Mouse (Mus musculus) limb, embryonic 12.5 days (tissue): Measurements from ENCODE around the gene Dtl. TPM values are rescaled to one million over a fixed set of nuclear protein-coding genes. Genes with fewer than 3 reads are reported as not detected.

ENCODE experiments used
- ATAC-seq: fragments of 200-750 bp; cut with Nextera tagmentation; 2 replicates; pipeline ENCODE4 v1.8.0; 2017; ENCODE audit warnings: low read depth, moderate TSS enrichment; ENCODE audit not compliant: insufficient number of reproducible peaks, insufficient read depth, low FRiP score, low TSS enrichment
- H3K27ac ChIP-seq: fragments of 300-500 bp; sonication (generic); 2 replicates; pipeline ENCODE4 v1.5.1; 2016; ENCODE audit warnings: mild to moderate bottlenecking, moderate library complexity
- H3K27me3 ChIP-seq: fragments of 300-500 bp; sonication (generic); 2 replicates; pipeline ENCODE4 v1.6.1; 2016; ENCODE audit warnings: mild to moderate bottlenecking, moderate library complexity
- H3K36me3 ChIP-seq: fragments of 300-500 bp; sonication (generic); 2 replicates; pipeline ENCODE4 v1.6.1; 2016; ENCODE audit warnings: mild to moderate bottlenecking, moderate library complexity
- H3K4me1 ChIP-seq: fragments of 300-500 bp; sonication (generic); replicated peaks from 2 replicates; pipeline ENCODE4 v1.6.1; 2016
- H3K4me2 ChIP-seq: fragments of 300-500 bp; sonication (generic); 2 replicates; pipeline ENCODE4 v1.6.1; 2016; ENCODE audit warnings: mild to moderate bottlenecking, moderate library complexity
- H3K4me3 ChIP-seq: fragments of 300-500 bp; sonication (generic); replicated peaks from 2 replicates; pipeline ENCODE4 v1.5.1; 2016; ENCODE audit warnings: mild to moderate bottlenecking
- H3K9ac ChIP-seq: fragments of 300-500 bp; sonication (generic); replicated peaks from 2 replicates; pipeline ENCODE4 v1.6.1; 2016; ENCODE audit warnings: mild to moderate bottlenecking, moderate library complexity
- H3K9me3 ChIP-seq: fragments of 300-500 bp; sonication (generic); 2 replicates; pipeline ENCODE4 v1.6.1; 2016; ENCODE audit warnings: mild to moderate bottlenecking, moderate library complexity
- WGBS: fragments of 180-500 bp; shearing (Covaris S2); methylation state at CpG from one replicate; pipeline ENCODE4 v1.1.7; 2016; 5-methylcytosine and 5-hydroxymethylcytosine counted together
- polyA plus RNA-seq: library from polyadenylated mRNA; unstranded; fragments of >200 nt; fragmentation: Nextera tagmentation; extraction: Ambion mirVana; gene quantifications from 2 replicates; pipeline ENCODE4 v1.2.1, GENCODE M21; 2016

Dtl gene
- polyA plus RNA-seq, 1 experiment from 2014 or later: 91.4 TPM

GRCm38 (mm10) chr1:191579524-191579923 lies 4.2 kb upstream of the Dtl start:
- Histone ChIP-seq H3K9me3 (peaks cover 5% of the 10 kb centered on the region; the same call in 1 of the 2 replicates), H3K27me3 (no peaks in the 10 kb centered on the region), H3K4me1 (peaks cover 21% of the 10 kb centered on the region), H3K4me2 (no peak overlapping the region), H3K9ac (no peak overlapping the region), H3K36me3 (peaks cover 33% of the 10 kb centered on the region), H3K4me3 (no peak overlapping the region), H3K27ac (no peak overlapping the region)
- ATAC-seq: no peak
- 87% methylated on average over 3 of the region's 3 CpGs for WGBS

DNA sequence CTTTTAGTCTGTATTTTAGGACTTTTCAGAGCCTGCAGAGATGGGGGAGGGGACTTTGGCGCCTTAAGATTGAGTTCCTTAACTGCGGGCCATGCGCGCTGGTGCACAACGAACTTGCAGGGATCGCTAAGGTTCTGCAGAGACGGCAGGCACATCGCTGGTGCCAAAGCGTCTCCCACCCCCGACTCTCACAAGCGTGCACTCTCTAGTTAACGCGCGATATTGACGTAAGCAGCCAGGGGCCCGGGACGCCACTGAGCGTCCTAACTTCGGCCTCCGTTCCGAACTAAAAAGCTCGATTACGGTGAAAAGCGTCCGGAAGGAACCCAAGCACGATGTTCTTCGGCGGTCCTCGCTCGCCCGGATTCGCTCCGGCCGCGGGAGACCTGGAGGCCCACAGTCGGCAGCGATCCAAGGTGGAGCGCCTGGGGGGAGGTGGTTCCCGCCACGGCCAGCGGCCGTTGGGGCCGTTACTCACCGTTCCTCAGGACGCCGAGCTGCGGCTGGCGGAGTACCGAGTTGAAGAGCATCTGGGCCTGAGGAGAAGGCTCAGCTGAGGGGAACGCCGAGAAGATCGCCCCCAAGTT lies 380 bp downstream of the Dtl start:
- Histone ChIP-seq H3K9me3 (peaks cover 5% of the 10 kb centered on the region; the same call in 1 of the 2 replicates), H3K27me3 (no peaks in the 10 kb centered on the region), H3K4me3 (peak overlapping the region; percentile 84), H3K4me2 (peak overlapping the region; percentile 72), H3K9ac (peak overlapping the region; percentile 83), H3K36me3 (peaks cover 14% of the 10 kb centered on the region), H3K4me1 (peaks cover 28% of the 10 kb centered on the region), H3K27ac (peak overlapping the region; percentile 96)
- under 1% methylated on average over 52 of the region's 52 CpGs for WGBS
- ATAC-seq: peak; percentile 27

DNA sequence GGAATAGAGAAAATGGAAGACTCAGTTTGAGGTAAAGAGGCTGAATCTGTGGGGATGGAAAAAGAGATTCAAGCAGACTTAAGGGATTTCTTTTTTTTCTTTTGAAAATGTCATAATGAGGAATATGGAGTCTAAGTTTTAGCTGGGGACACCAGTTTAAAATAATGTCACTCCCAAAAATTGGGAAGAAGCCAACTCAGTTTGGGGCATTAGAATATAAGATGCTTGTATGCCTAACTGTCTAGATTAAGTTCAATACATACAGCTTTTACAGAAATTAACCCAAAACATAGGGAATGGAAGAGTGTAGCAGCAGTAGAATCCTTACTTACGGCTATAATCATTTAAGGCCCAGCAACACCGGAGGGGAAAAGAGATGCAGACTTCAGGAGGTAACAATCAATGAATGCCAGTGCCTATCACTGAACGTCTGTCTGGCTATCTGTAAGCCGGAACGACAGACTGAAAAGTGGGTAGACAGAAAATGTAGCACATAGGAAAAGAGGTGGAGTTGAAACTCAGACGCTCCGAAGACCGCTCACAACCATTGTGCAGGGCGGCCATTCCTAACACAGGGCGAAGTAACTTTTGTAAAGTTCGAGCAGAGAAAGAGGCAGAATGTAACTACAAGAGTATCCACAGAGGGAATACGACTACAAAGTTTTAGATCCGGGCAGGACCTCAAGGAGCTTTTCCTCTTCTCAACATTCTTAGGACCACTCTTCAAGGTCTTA lies 1.3 kb downstream of the Dtl start:
- no peak for ATAC-seq
- Histone ChIP-seq H3K4me3 (peak overlapping the region; percentile 84), H3K9me3 (no peaks in the 10 kb centered on the region), H3K27ac (peak overlapping the region; percentile 96), H3K4me2 (peak overlapping the region; percentile 72), H3K27me3 (no peaks in the 10 kb centered on the region), H3K4me1 (peaks cover 28% of the 10 kb centered on the region), H3K9ac (peak overlapping the region; percentile 83), H3K36me3 (peaks cover 15% of the 10 kb centered on the region)
- 3% methylated on average over 13 of the region's 13 CpGs for WGBS

GRCm38 (mm10) chr1:191570415-191570814 lies 4.9 kb downstream of the Dtl start:
- peaks cover 7% of the 10 kb centered on the region; the same call in 1 of the 2 replicates for H3K4me1 ChIP-seq
- no peak overlapping the region for H3K4me2 ChIP-seq
- no peak overlapping the region for H3K4me3 ChIP-seq
- H3K27me3 ChIP-seq: no peaks in the 10 kb centered on the region
- H3K9me3 ChIP-seq: no peaks in the 10 kb centered on the region
- ATAC-seq: no peak
- H3K36me3 ChIP-seq: peaks cover 38% of the 10 kb centered on the region
- 93% methylated on average over 3 of the region's 3 CpGs for WGBS
- H3K9ac ChIP-seq: no peak overlapping the region
- H3K27ac ChIP-seq: no peak overlapping the region

DNA sequence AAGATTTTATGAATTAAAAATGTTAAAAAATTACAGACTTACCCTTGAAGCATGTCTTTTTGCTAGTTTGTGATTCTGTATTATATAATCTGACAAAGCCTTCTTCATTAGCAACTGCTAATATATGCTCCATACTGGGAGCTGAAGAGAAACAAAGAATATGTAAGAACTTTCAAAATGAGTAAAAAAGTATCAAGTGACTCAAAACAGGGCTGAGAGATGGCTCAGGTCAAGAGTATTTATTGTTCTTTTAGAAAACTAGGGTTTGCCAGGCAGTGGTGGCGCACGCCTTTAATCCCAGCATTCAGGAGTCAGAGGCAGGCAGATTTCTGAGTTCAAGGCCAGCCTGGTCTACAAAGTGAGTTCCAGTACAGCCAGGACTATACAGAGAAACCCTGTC lies 5.7 kb downstream of the Dtl start:
- Histone ChIP-seq H3K4me1 (peaks cover 7% of the 10 kb centered on the region; the same call in 1 of the 2 replicates), H3K9ac (no peak overlapping the region), H3K4me3 (no peak overlapping the region), H3K27ac (no peak overlapping the region), H3K9me3 (no peaks in the 10 kb centered on the region), H3K27me3 (no peaks in the 10 kb centered on the region), H3K36me3 (peaks cover 43% of the 10 kb centered on the region), H3K4me2 (no peak overlapping the region)
- no peak for ATAC-seq
- 90% methylated on average over 2 of the region's 2 CpGs for WGBS

DNA sequence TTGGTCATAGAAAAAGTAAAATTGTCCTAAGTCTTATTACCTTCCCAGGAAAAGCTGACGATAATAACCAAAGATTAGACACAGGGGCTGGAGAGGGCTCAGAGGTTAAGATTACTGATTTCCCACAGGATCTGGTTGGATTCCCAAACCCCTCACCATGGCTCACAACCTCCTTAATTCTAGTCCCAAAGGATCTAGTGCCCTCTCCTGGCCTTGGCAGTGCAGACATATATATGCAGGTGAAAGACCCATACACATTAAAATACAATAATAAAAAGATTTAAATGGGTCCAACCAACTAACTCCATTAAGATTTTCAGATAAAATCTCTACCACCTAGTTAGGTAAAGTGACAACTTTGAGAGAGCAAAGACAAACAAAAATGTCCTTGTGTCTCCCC lies 7.5 kb downstream of the Dtl start:
- H3K9ac ChIP-seq: no peak overlapping the region

GRCm38 (mm10) chr1:191562823-191563365 lies 12.4 kb downstream of the Dtl start:
- no peak overlapping the region for H3K27ac ChIP-seq
- no peak overlapping the region for H3K4me3 ChIP-seq
- no peaks in the 10 kb centered on the region for H3K9me3 ChIP-seq
- no peak overlapping the region for H3K4me2 ChIP-seq
- ATAC-seq: no peak
- no peaks in the 10 kb centered on the region for H3K27me3 ChIP-seq
- H3K9ac ChIP-seq: no peak overlapping the region
- 69% methylated on average over 6 of the region's 6 CpGs for WGBS
- H3K4me1 ChIP-seq: no peaks in the 10 kb centered on the region
- peaks cover 58% of the 10 kb centered on the region for H3K36me3 ChIP-seq

More for the DNA sequence above, 7.5 kb downstream of the Dtl start:
- Histone ChIP-seq H3K4me2 (no peak overlapping the region), H3K27ac (no peak overlapping the region), H3K36me3 (peaks cover 51% of the 10 kb centered on the region), H3K27me3 (no peaks in the 10 kb centered on the region), H3K9me3 (no peaks in the 10 kb centered on the region), H3K4me1 (peaks cover 5% of the 10 kb centered on the region; the same call in 1 of the 2 replicates), H3K4me3 (no peak overlapping the region)
- ATAC-seq: no peak
- WGBS: 88% methylated on average over 1 of the region's 1 CpGs

- Histone ChIP-seq H3K4me2 (no peak overlapping the region), H3K9me3 (no peaks in the 10 kb centered on the region), H3K4me1 (no peaks in the 10 kb centered on the region), H3K4me3 (no peak overlapping the region), H3K27me3 (no peaks in the 10 kb centered on the region), H3K9ac (no peak overlapping the region), H3K27ac (no peak overlapping the region), H3K36me3 (peaks cover 66% of the 10 kb centered on the region)
- ATAC-seq: no peak
- WGBS: 90% methylated on average over 5 of the region's 5 CpGs
Observed at GRCm38 (mm10) chr1:191559779-191560178, 15.6 kb downstream of the Dtl start.

DNA sequence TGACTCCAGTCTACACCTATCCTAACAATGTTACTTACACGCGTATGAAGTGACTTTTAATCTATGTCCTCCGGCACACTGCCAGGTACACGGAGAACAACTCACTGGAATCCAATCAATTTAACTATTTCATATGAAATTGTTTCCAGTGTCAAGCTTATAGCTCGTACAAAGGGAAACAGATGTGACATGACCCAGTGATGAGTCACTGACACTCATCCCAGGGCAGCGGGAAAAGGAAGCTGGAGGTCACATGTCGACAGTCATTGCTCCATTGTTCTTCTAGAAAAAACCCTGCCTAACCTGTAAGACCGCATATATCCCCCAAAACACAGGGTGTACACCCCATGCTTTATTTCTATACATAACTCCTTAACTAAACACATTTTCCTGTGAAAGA lies 18.2 kb downstream of the Dtl start:
- Histone ChIP-seq H3K27ac (no peak overlapping the region), H3K27me3 (no peaks in the 10 kb centered on the region), H3K9ac (no peak overlapping the region), H3K36me3 (peaks cover 80% of the 10 kb centered on the region), H3K4me3 (no peak overlapping the region), H3K4me1 (no peaks in the 10 kb centered on the region), H3K4me2 (no peak overlapping the region), H3K9me3 (no peaks in the 10 kb centered on the region)
- no peak for ATAC-seq
- 88% methylated on average over 8 of the region's 8 CpGs for WGBS

DNA sequence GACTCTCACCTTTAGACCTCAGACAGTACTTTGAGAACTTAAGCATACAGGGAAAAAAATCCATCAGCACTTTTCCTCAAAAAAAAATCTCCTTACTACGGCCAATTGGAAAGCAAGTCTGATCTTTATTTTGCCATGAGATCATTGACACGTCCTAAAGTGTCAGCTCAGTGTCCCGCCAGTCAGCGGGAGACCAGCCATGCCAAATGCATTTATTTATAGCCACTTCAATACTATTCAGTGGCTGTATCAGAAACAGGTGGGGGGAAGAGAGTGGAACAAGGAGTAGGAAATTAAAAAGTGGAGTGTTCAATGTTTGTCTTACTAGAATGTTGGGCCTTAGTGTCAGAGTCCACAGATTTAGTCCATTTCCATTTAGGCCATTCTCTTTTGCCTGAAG lies 24.6 kb downstream of the Dtl start:
- ATAC-seq: no peak

GRCm38 (mm10) chr1:191543747-191544146 lies 31.6 kb downstream of the Dtl start:
- no peaks in the 10 kb centered on the region for H3K9me3 ChIP-seq
- no peak overlapping the region for H3K27ac ChIP-seq
- H3K9ac ChIP-seq: no peak overlapping the region
- H3K4me1 ChIP-seq: no peaks in the 10 kb centered on the region
- no peaks in the 10 kb centered on the region for H3K27me3 ChIP-seq
- H3K4me3 ChIP-seq: no peak overlapping the region
- WGBS: 90% methylated on average over 3 of the region's 3 CpGs
- ATAC-seq: no peak
- H3K36me3 ChIP-seq: peaks cover 90% of the 10 kb centered on the region
- H3K4me2 ChIP-seq: no peak overlapping the region

More for the DNA sequence above, 24.6 kb downstream of the Dtl start:
- Histone ChIP-seq H3K27me3 (no peaks in the 10 kb centered on the region), H3K4me1 (no peaks in the 10 kb centered on the region), H3K4me3 (no peak overlapping the region), H3K27ac (no peak overlapping the region), H3K9ac (no peak overlapping the region), H3K4me2 (no peak overlapping the region), H3K9me3 (no peaks in the 10 kb centered on the region), H3K36me3 (peaks cover 75% of the 10 kb centered on the region)
- 79% methylated on average over 4 of the region's 4 CpGs for WGBS
